Mouse (Mus musculus) embryonic fibroblast, embryonic 13.5 days (primary cell): ENCODE results near the gene Bag2.
"Not testable (repeated sequence)": the region's sequence is repeated elsewhere in the genome, so short reads cannot be mapped to it uniquely, and the experiment has no call there.

Experiments used
- CTCF ChIP-seq: IDR thresholded peaks from 2 replicates; pipeline ENCODE4 v1.5.1; 2011; ENCODE audit warnings: mild to moderate bottlenecking, control low read depth, low read length, moderate library complexity, borderline replicate concordance; ENCODE audit not compliant: insufficient read depth
- POLR2A ChIP-seq: IDR thresholded peaks from 2 replicates; pipeline ENCODE4 v1.6.1; 2011; ENCODE audit warnings: low read depth, mild to moderate bottlenecking, control low read depth, low read length, moderate library complexity

DNA sequence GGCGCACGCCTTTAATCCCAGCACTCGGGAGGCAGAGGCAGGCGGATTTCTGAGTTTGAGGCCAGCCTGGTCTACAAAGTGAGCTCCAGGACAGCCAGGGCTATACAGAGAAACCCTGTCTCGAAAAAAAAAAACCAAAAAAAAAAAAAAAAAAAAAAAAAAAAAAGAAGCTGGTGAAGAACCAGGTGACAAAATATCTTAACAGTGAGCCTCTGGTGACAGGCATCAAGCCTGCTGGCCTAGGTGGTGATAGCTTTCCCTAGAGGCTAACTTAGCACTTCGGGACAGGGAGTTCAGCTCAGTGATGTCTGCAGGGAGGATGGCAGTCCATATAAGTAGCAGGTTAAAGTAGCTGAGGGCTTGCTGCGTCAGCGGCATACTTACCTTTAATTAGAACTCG lies 12.8 kb downstream of the Bag2 start:
- TF ChIP-seq CTCF, POLR2A: not testable (repeated sequence)
